Mouse (Mus musculus) cortical plate, adult 2 months (tissue): ENCODE results near the gene Mrps27.

Source experiments
- CTCF ChIP-seq: fragments of 200-500 bp; IDR thresholded peaks from 2 replicates; pipeline ENCODE4 v1.5.1; 2011; ENCODE audit warnings: mild to moderate bottlenecking, control low read depth, low read length; ENCODE audit not compliant: insufficient read depth; ENCODE audit errors: extremely low read depth
- POLR2A ChIP-seq: fragments of 200-500 bp; IDR thresholded peaks from 2 replicates; pipeline ENCODE4 v1.6.1; 2011; ENCODE audit warnings: mild to moderate bottlenecking, low read length, control low read depth; ENCODE audit not compliant: insufficient read depth; ENCODE audit errors: extremely low read depth

DNA sequence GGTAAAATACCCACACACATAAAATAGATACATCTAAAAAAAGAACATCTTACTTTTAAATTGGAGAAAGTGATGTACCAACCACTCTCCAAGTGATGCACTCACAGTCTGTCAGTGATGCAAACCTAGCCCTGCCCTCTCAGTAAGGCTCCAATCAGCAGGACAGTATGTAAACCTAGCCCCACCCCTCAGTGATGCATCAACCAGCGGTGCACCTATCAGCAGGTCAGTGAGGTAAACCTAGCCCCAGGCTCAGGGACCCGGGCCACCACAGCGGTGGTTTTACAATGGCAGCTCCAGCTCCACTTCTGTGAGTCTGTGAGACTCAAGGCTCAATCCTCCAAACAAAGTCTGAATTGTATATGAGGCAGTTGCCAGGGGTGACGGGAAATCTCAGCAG lies 13.3 kb upstream of the Mrps27 start:
- TF ChIP-seq POLR2A, result no peak
- no peak for TF ChIP-seq CTCF
